Mouse (Mus musculus): Measurements from ENCODE around the gene Cops3. TPM values are rescaled to one million over a fixed set of nuclear protein-coding genes. Genes with fewer than 3 reads are reported as not detected.
A peak's percentile ranks its signal among the peaks of the same experiment; 100 is the strongest.

Cops3 gene
- 215 and 224 TPM in 2 replicates for polyA plus RNA-seq (2015; fragmentation: Nextera tagmentation; extraction: Ambion mirVana)

- Histone ChIP-seq H3K4me2 (replicated peaks; ENCODE audit: low read depth, low read length) (peak within 1 kb of the TSS; percentile 75), H3K36me3 (ENCODE audit: insufficient read depth, low read length) (peaks cover 10% of the 10 kb centered on the region; the same call in 1 of the 2 replicates), H3K9me3 (ENCODE audit: low read length) (no peaks in the 10 kb centered on the region), H3K4me1 (ENCODE audit: insufficient read depth, low read length) (peaks cover 19% of the 10 kb centered on the region), H3K27ac (ENCODE audit: low read length) (peak within 1 kb of the TSS; percentile 97), H3K4me3 (ENCODE audit: low read length) (peak within 1 kb of the TSS; percentile 98), H3K9ac (replicated peaks; ENCODE audit: low read length) (peak within 1 kb of the TSS; percentile 95), H3K27me3 (ENCODE audit: insufficient read depth, low read length) (no peaks in the 10 kb centered on the region)
- WGBS = under 1% methylated on average over 43 of the region's 43 CpGs
- peak; percentile 98 for ATAC-seq (ENCODE audit: low FRiP score, low TSS enrichment)
Observed at GRCm38 (mm10) chr11:59839459-59840126, at the start of gene Cops3. TSS of gene Cops3 (minus strand) at chr11:59839838.

- H3K4me1 ChIP-seq (ENCODE audit: insufficient read depth, low read length) = peaks cover 5% of the 10 kb centered on the region; the same call in 1 of the 2 replicates
- no peak overlapping the region for H3K4me2 ChIP-seq (replicated peaks; ENCODE audit: low read depth, low read length)
- H3K27me3 ChIP-seq (ENCODE audit: insufficient read depth, low read length) = no peaks in the 10 kb centered on the region
- no peak overlapping the region for H3K9ac ChIP-seq (replicated peaks; ENCODE audit: low read length)
- H3K27ac ChIP-seq (ENCODE audit: low read length) = no peak overlapping the region
- 78% methylated on average over 5 of the region's 5 CpGs for WGBS
- H3K9me3 ChIP-seq (ENCODE audit: low read length) = no peaks in the 10 kb centered on the region
- no peaks in the 10 kb centered on the region for H3K36me3 ChIP-seq (ENCODE audit: insufficient read depth, low read length)
- no peak overlapping the region for H3K4me3 ChIP-seq (ENCODE audit: low read length)
- no peak for ATAC-seq (ENCODE audit: low FRiP score, low TSS enrichment)
Observed at GRCm38 (mm10) chr11:59888151-59888550, 48.5 kb upstream of the Cops3 start.

GRCm38 (mm10) chr11:59886952-59887351 lies 47.3 kb upstream of the Cops3 start:
- no peaks in the 10 kb centered on the region for H3K27me3 ChIP-seq (ENCODE audit: insufficient read depth, low read length)
- no peak overlapping the region for H3K9ac ChIP-seq (replicated peaks; ENCODE audit: low read length)
- no peak overlapping the region for H3K4me2 ChIP-seq (replicated peaks; ENCODE audit: low read depth, low read length)
- no peak overlapping the region for H3K27ac ChIP-seq (ENCODE audit: low read length)
- H3K4me3 ChIP-seq (ENCODE audit: low read length) = no peak overlapping the region
- no peak for ATAC-seq (ENCODE audit: low FRiP score, low TSS enrichment)
- H3K36me3 ChIP-seq (ENCODE audit: insufficient read depth, low read length) = no peaks in the 10 kb centered on the region
- 62% methylated on average over 1 of the region's 1 CpGs for WGBS
- no peaks in the 10 kb centered on the region for H3K9me3 ChIP-seq (ENCODE audit: low read length)
- peaks cover 6% of the 10 kb centered on the region; the same call in 1 of the 2 replicates for H3K4me1 ChIP-seq (ENCODE audit: insufficient read depth, low read length)

- peak overlapping the region; percentile 43 for H3K27ac ChIP-seq (ENCODE audit: low read length)
- no peaks in the 10 kb centered on the region for H3K27me3 ChIP-seq (ENCODE audit: insufficient read depth, low read length)
- no peak overlapping the region for H3K4me3 ChIP-seq (ENCODE audit: low read length)
- WGBS = 40% methylated on average over 17 of the region's 17 CpGs
- no peaks in the 10 kb centered on the region for H3K36me3 ChIP-seq (ENCODE audit: insufficient read depth, low read length)
- no peak overlapping the region for H3K9ac ChIP-seq (replicated peaks; ENCODE audit: low read length)
- ATAC-seq (ENCODE audit: low FRiP score, low TSS enrichment) = peak; percentile 62
- peaks cover 10% of the 10 kb centered on the region for H3K4me1 ChIP-seq (ENCODE audit: insufficient read depth, low read length)
- no peak overlapping the region for H3K4me2 ChIP-seq (replicated peaks; ENCODE audit: low read depth, low read length)
- no peaks in the 10 kb centered on the region for H3K9me3 ChIP-seq (ENCODE audit: low read length)
Observed at GRCm38 (mm10) chr11:59885217-59885986, 45.8 kb upstream of the Cops3 start.

GRCm38 (mm10) chr11:59880031-59880430 lies 40.4 kb upstream of the Cops3 start:
- peaks cover 8% of the 10 kb centered on the region for H3K4me1 ChIP-seq (ENCODE audit: insufficient read depth, low read length)
- ATAC-seq (ENCODE audit: low FRiP score, low TSS enrichment) = peak; percentile 83
- H3K27ac ChIP-seq (ENCODE audit: low read length) = no peak overlapping the region
- no peaks in the 10 kb centered on the region for H3K27me3 ChIP-seq (ENCODE audit: insufficient read depth, low read length)
- no peak overlapping the region for H3K4me2 ChIP-seq (replicated peaks; ENCODE audit: low read depth, low read length)
- 0 out of 2 replicates have a peak overlapping the region, but pooled peaks have one; percentile 19 for H3K9ac ChIP-seq (replicated peaks; ENCODE audit: low read length)
- H3K9me3 ChIP-seq (ENCODE audit: low read length) = no peaks in the 10 kb centered on the region
- WGBS = 18% methylated on average over 2 of the region's 2 CpGs
- no peak overlapping the region for H3K4me3 ChIP-seq (ENCODE audit: low read length)
- peaks cover 19% of the 10 kb centered on the region for H3K36me3 ChIP-seq (ENCODE audit: insufficient read depth, low read length)

DNA sequence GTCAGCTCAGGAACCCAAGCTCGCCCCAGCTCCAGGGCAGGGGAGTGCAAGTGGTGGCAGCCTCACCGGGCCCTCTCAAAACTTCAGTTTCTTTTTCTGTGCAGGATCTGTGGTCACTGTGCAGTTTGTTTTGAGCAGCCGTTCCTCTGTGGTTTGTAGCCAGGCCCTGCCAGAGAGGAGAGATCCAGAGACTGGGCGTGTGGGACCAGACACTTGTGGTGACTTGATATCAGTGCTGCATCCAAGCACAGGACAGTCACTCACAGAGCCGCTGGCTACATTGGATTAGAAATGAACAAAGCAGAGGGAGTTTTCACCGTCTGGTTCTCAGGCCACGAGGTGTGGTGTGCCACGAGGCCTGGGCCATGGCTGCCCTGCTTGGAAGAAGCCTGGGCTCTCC lies 32.5 kb upstream of the Cops3 start:
- Histone ChIP-seq H3K4me1 (ENCODE audit: insufficient read depth, low read length) (no peaks in the 10 kb centered on the region), H3K36me3 (ENCODE audit: insufficient read depth, low read length) (peaks cover 25% of the 10 kb centered on the region), H3K9me3 (ENCODE audit: low read length) (no peaks in the 10 kb centered on the region), H3K4me3 (ENCODE audit: low read length) (no peak overlapping the region), H3K27ac (ENCODE audit: low read length) (no peak overlapping the region), H3K4me2 (replicated peaks; ENCODE audit: low read depth, low read length) (no peak overlapping the region), H3K9ac (replicated peaks; ENCODE audit: low read length) (no peak overlapping the region), H3K27me3 (ENCODE audit: insufficient read depth, low read length) (no peaks in the 10 kb centered on the region)
- no peak for ATAC-seq (ENCODE audit: low FRiP score, low TSS enrichment)
- WGBS = 86% methylated on average over 8 of the region's 8 CpGs

DNA sequence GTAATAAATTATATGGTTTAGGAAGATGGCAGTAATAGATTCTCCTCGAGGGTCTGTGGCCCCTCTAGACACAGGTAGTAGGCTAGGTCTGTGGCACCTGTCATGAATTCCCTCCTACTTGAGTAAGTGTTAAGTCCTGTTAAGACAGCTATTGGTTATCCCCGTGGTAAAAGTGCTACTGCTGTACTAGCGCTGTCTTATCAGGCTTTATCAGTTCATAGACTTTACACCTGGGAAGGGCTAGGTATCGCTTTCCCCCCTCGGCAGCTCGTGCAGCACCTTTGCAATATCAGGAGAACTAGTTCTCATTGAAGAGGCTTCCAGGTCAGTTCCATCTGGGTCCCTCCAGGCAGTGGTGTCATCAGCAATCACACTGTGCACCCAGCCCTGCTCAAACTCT lies 24.7 kb upstream of the Cops3 start:
- no peak overlapping the region for H3K27ac ChIP-seq (ENCODE audit: low read length)
- ATAC-seq (ENCODE audit: low FRiP score, low TSS enrichment) = no peak
- no peaks in the 10 kb centered on the region for H3K9me3 ChIP-seq (ENCODE audit: low read length)
- 89% methylated on average over 6 of the region's 6 CpGs for WGBS
- H3K4me1 ChIP-seq (ENCODE audit: insufficient read depth, low read length) = no peaks in the 10 kb centered on the region
- no peak overlapping the region for H3K4me3 ChIP-seq (ENCODE audit: low read length)
- H3K27me3 ChIP-seq (ENCODE audit: insufficient read depth, low read length) = no peaks in the 10 kb centered on the region
- H3K36me3 ChIP-seq (ENCODE audit: insufficient read depth, low read length) = 0 out of 2 replicates have a peak, but pooled peaks cover 6% of the 10 kb centered on the region
- H3K9ac ChIP-seq (replicated peaks; ENCODE audit: low read length) = no peak overlapping the region
- H3K4me2 ChIP-seq (replicated peaks; ENCODE audit: low read depth, low read length) = no peak overlapping the region

GRCm38 (mm10) chr11:59860467-59860866 lies 20.8 kb upstream of the Cops3 start:
- no peak overlapping the region for H3K27ac ChIP-seq (ENCODE audit: low read length)
- no peak overlapping the region for H3K4me3 ChIP-seq (ENCODE audit: low read length)
- no peaks in the 10 kb centered on the region for H3K27me3 ChIP-seq (ENCODE audit: insufficient read depth, low read length)

DNA sequence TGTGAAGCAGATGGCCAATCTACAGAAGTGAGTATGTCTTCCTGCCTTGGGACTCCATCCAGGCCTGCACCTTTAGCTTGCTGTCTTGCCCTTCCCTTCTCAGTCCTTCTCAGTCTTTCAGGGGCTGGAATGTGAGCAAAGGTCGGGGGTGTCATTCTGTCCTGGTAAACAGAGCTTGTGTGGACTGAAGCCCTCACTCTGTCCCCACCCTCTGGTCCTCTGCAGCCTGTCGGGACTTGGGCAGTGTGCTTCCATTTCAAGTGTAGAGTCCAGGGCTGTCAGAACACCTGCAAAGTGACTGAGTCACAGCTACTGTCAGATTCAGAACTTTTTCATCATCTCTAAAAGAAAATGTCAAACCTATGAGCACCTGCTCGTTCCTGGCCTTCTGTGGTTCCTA lies 13.2 kb upstream of the Cops3 start:
- Histone ChIP-seq H3K4me2 (replicated peaks; ENCODE audit: low read depth, low read length) (no peak overlapping the region), H3K4me1 (ENCODE audit: insufficient read depth, low read length) (peaks cover 9% of the 10 kb centered on the region), H3K27ac (ENCODE audit: low read length) (no peak overlapping the region), H3K4me3 (ENCODE audit: low read length) (no peak overlapping the region), H3K36me3 (ENCODE audit: insufficient read depth, low read length) (0 out of 2 replicates have a peak, but pooled peaks cover 10% of the 10 kb centered on the region), H3K9me3 (ENCODE audit: low read length) (no peaks in the 10 kb centered on the region), H3K27me3 (ENCODE audit: insufficient read depth, low read length) (no peaks in the 10 kb centered on the region), H3K9ac (replicated peaks; ENCODE audit: low read length) (no peak overlapping the region)
- ATAC-seq (ENCODE audit: low FRiP score, low TSS enrichment) = no peak
- WGBS = 69% methylated on average over 3 of the region's 3 CpGs

More at GRCm38 (mm10) chr11:59860467-59860866, 20.8 kb upstream of the Cops3 start:
- no peak overlapping the region for H3K4me2 ChIP-seq (replicated peaks; ENCODE audit: low read depth, low read length)
- no peaks in the 10 kb centered on the region for H3K9me3 ChIP-seq (ENCODE audit: low read length)
- 70% methylated on average over 11 of the region's 11 CpGs for WGBS
- H3K9ac ChIP-seq (replicated peaks; ENCODE audit: low read length) = no peak overlapping the region
- H3K4me1 ChIP-seq (ENCODE audit: insufficient read depth, low read length) = no peaks in the 10 kb centered on the region
- 0 out of 2 replicates have a peak, but pooled peaks cover 3% of the 10 kb centered on the region for H3K36me3 ChIP-seq (ENCODE audit: insufficient read depth, low read length)
- 0 out of 2 replicates have a peak, but pooled peaks have one; percentile 15 for ATAC-seq (ENCODE audit: low FRiP score, low TSS enrichment)
